Mouse (Mus musculus): ENCODE results near the gene Sipa1l1. TPM values are rescaled to one million over a fixed set of nuclear protein-coding genes. Genes with fewer than 3 reads are reported as not detected.

Gene Sipa1l1
- polyA plus RNA-seq, 1 experiment, result 35.1 TPM

DNA sequence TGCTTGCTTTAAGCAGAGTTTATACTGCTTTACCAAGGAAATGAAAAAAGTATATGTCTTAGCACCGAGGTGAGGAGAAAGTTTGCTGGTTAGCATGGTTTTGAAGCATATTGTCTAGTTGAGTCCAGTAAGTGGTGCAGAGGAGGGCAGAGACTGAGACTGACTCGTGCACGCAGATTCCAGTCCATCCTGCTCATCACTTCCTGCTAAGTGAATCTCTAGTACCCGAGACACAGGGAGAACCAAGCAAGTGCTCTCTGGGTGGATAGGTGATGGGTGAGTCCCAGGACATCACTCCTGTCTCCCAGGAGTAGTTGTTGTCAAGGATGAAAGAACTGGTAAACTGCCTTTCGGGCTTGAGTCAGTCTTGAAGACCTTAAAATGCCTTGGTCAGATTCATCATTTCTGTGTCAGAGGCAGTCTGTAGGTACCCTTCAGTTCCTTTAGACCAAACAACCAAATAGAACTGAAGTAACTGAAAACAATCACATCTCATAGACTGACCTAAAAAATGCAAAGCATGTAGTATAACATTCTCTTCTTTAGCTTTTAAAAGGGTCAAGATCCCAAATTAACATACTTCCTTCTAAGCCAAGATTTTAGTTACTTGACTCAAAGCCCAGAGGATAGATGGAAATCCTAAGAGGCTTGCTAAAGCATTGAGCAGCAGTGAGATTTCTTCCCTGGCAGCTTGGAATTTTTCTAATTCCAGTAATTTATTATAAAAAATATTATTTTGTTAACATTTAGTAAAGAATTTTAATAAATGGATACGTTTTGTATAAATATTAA lies 89.1 kb downstream of the Sipa1l1 start:
- no peaks in the 10 kb centered on the region for H3K4me1 ChIP-seq (ENCODE audit: control insufficient read depth, insufficient read depth, low read length)
- no peaks in the 10 kb centered on the region for H3K27me3 ChIP-seq (ENCODE audit: control insufficient read depth, insufficient read depth, low read length)
- H3K27ac ChIP-seq (ENCODE audit: insufficient read depth, low read length), result no peak overlapping the region
- TF ChIP-seq CTCF (IDR thresholded peaks at IDR 0.05; ENCODE audit: borderline replicate concordance, insufficient read depth, low read depth, low read length) (no peak), POLR2A (IDR thresholded peaks at IDR 0.05; ENCODE audit: borderline replicate concordance, insufficient read depth, low read length) (no peak)
- WGBS, result 90% methylated on average over 6 of the region's 6 CpGs
- no peak for DNase-seq
- H3K4me3 ChIP-seq (replicated peaks; ENCODE audit: insufficient read depth, low read depth, low read length), result no peak overlapping the region

DNA sequence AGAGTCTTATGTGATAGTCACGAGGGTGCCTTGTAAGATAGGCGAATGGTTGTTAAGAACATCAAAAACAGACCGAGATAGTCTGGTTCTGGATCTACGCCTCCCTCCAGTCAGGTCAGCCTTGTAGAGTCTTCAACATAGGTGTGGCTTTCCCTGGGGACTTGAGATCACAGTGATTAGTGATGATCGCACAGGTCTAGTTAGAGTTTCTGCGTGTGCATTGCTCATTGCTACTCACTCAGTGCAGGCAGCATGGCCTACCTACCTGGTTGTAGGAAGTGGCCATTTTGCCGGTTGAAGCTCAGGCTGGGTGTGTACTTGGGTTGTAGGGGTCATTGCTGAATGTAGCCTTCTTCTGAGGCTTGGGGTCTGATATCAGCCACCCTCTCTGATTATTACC lies 94.3 kb downstream of the Sipa1l1 start:
- H3K4me1 ChIP-seq (ENCODE audit: control insufficient read depth, insufficient read depth, low read length), result peaks cover 2% of the 10 kb centered on the region; the same call in 1 of the 2 replicates
- no peak overlapping the region for H3K4me3 ChIP-seq (replicated peaks; ENCODE audit: insufficient read depth, low read depth, low read length)
- H3K27ac ChIP-seq (ENCODE audit: insufficient read depth, low read length), result no peak overlapping the region
- DNase-seq, result no peak
- TF ChIP-seq CTCF (IDR thresholded peaks at IDR 0.05; ENCODE audit: borderline replicate concordance, insufficient read depth, low read depth, low read length), result no peak
- TF ChIP-seq POLR2A (IDR thresholded peaks at IDR 0.05; ENCODE audit: borderline replicate concordance, insufficient read depth, low read length), result no peak
- H3K27me3 ChIP-seq (ENCODE audit: control insufficient read depth, insufficient read depth, low read length), result no peaks in the 10 kb centered on the region
- WGBS, result 97% methylated on average over 7 of the region's 7 CpGs

DNA sequence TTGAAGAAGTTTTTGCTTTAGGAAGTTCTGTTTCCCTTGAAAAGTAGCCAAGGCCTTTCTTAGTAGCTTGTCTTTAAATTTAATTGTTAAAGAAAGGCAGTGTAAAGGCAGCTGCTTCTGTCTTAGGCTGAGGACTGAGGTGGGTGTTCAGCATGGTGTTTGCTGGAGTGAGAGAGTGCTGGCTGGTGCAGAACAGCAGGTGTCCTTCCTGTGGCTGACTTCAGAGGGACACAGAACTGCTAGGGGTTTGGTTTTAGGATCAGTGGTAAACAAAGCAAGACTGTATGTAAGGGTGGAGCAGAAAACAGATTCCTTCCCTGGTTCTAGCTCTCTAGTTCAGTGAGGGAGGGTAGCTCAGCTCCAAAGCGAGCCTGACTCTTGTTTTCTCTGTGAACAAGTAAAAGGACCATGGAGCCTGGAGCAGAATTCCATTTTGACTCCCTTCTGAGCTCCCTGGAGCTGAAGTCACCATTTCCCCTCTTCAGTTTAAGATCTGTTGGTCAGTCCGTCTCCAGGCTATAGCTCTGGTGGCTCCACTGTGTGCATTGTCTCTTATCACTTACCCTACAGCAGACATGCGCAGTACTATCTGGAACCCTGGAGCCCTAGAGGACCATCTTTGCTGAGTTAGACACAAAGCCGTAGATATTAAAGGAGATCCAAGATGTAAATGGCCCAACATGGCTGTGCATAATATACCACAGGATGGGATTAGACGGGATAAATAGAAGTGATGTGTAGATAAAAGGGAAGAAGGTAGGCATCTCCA lies 95.1 kb downstream of the Sipa1l1 start:
- no peak overlapping the region for H3K27ac ChIP-seq (ENCODE audit: insufficient read depth, low read length)
- H3K27me3 ChIP-seq (ENCODE audit: control insufficient read depth, insufficient read depth, low read length), result no peaks in the 10 kb centered on the region
- no peak for DNase-seq
- TF ChIP-seq POLR2A (IDR thresholded peaks at IDR 0.05; ENCODE audit: borderline replicate concordance, insufficient read depth, low read length) (no peak), CTCF (IDR thresholded peaks at IDR 0.05; ENCODE audit: borderline replicate concordance, insufficient read depth, low read depth, low read length) (no peak)
- no peak overlapping the region for H3K4me3 ChIP-seq (replicated peaks; ENCODE audit: insufficient read depth, low read depth, low read length)
- 97% methylated on average over 5 of the region's 5 CpGs for WGBS
- H3K4me1 ChIP-seq (ENCODE audit: control insufficient read depth, insufficient read depth, low read length), result peaks cover 2% of the 10 kb centered on the region; the same call in 1 of the 2 replicates

DNA sequence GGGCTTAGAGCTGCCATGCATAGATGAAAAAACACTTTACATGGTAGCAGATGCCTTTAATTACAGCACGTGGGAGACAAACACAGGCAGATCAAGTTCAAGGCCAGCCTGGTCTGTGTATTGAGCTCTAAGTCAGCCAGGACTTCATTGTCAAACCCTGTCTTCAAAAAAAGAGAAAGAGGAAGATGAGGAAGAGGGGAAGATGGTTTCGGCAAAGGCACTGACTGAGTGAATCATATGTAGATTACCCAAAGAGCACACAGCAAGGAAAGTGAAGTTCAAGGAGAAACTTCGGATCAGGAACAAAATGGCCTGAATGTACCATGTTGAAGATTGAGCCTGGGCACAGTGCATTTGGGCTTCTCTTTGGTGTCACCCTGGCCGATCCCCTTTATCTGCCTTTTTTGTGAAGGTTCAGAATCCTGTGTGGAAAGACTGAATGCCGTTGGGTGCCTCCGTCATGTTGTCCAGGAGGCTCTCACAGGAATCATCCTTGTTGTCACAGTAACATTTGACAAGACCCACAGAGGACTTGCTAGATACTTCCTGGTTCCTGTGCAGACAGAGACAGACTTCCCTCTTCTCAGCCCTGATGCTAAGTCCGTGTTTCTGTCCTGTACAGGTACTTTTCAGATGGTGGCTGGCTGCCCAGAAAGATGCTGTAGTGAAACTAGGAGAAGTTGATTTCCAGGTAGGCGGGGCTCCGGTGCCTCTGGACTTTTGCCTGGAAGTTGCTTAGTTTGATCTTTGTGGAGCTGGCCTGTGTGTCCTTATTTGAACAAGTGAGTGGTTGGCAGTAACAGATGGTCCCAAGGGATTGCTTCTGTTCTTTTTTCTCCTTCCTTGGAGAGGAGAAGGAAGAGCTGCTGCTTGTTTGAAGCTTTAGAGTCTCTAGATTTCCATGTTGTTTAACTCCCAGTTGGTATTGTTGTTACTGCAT lies 96.5 kb downstream of the Sipa1l1 start:
- 77% methylated on average over 9 of the region's 9 CpGs for WGBS
- H3K27ac ChIP-seq (ENCODE audit: insufficient read depth, low read length), result no peak overlapping the region

DNA sequence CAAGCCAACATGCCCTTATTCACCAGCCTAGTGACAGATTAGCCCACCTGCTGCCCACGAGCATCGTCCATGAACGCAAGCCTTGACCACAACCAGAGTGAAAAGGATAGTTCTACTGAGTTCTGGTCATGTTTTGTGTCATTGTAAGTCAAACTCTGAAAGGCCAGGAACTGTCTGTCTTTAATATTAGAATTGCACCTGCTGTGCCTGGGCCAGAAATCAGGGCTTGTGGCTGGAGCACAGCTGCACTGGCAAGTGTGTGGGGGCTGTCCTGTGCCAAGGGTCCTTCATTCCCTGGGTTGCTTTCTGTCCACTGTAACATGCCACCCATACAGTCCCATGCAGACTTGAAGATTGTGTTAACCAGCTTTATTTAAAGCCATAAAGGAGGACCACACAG lies 102.3 kb downstream of the Sipa1l1 start:
- no peak overlapping the region for H3K27ac ChIP-seq (ENCODE audit: insufficient read depth, low read length)
- no peaks in the 10 kb centered on the region for H3K27me3 ChIP-seq (ENCODE audit: control insufficient read depth, insufficient read depth, low read length)
- no peak overlapping the region for H3K4me3 ChIP-seq (replicated peaks; ENCODE audit: insufficient read depth, low read depth, low read length)
- WGBS, result 65% methylated on average over 3 of the region's 3 CpGs
- TF ChIP-seq POLR2A (IDR thresholded peaks at IDR 0.05; ENCODE audit: borderline replicate concordance, insufficient read depth, low read length) (no peak), CTCF (IDR thresholded peaks at IDR 0.05; ENCODE audit: borderline replicate concordance, insufficient read depth, low read depth, low read length) (no peak)
- 0 out of 2 replicates have a peak, but pooled peaks cover 2% of the 10 kb centered on the region for H3K4me1 ChIP-seq (ENCODE audit: control insufficient read depth, insufficient read depth, low read length)
- no peak for DNase-seq

More for the DNA sequence above, 96.5 kb downstream of the Sipa1l1 start:
- H3K4me1 ChIP-seq (ENCODE audit: control insufficient read depth, insufficient read depth, low read length), result peaks cover 2% of the 10 kb centered on the region; the same call in 1 of the 2 replicates
- peak in 1 of 2 experiments; percentile 17 for DNase-seq
- H3K4me3 ChIP-seq (replicated peaks; ENCODE audit: insufficient read depth, low read depth, low read length), result no peak overlapping the region
- H3K27me3 ChIP-seq (ENCODE audit: control insufficient read depth, insufficient read depth, low read length), result no peaks in the 10 kb centered on the region
- TF ChIP-seq POLR2A (IDR thresholded peaks at IDR 0.05; ENCODE audit: borderline replicate concordance, insufficient read depth, low read length), result no peak
- TF ChIP-seq CTCF (IDR thresholded peaks at IDR 0.05; ENCODE audit: borderline replicate concordance, insufficient read depth, low read depth, low read length), result no peak

DNA sequence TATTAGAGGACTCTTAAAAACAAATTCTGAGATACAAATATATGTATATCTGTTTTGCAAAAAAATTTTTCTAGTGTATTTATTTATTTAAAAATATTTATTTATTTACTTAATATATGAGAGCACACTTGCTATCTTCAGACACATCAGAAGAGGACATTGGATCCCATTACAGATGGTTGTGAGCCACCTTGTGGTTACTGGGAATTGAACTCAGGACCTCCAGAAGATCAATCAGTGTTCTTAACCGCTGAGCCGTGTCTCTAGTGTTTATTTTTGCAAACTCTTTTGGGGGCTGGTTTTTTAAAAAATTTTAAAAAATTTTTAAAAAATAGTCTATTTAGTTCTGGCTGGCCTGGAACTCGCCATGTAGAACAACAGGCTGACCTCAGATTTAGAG lies 104.4 kb downstream of the Sipa1l1 start:
- 89% methylated on average over 3 of the region's 3 CpGs for WGBS
- no peak overlapping the region for H3K27ac ChIP-seq (ENCODE audit: insufficient read depth, low read length)
- 0 out of 2 replicates have a peak, but pooled peaks cover 2% of the 10 kb centered on the region for H3K4me1 ChIP-seq (ENCODE audit: control insufficient read depth, insufficient read depth, low read length)
- no peak for TF ChIP-seq CTCF (IDR thresholded peaks at IDR 0.05; ENCODE audit: borderline replicate concordance, insufficient read depth, low read depth, low read length)
- TF ChIP-seq POLR2A (IDR thresholded peaks at IDR 0.05; ENCODE audit: borderline replicate concordance, insufficient read depth, low read length), result no peak
- no peaks in the 10 kb centered on the region for H3K27me3 ChIP-seq (ENCODE audit: control insufficient read depth, insufficient read depth, low read length)
- DNase-seq, result no peak
- H3K4me3 ChIP-seq (replicated peaks; ENCODE audit: insufficient read depth, low read depth, low read length), result no peak overlapping the region

DNA sequence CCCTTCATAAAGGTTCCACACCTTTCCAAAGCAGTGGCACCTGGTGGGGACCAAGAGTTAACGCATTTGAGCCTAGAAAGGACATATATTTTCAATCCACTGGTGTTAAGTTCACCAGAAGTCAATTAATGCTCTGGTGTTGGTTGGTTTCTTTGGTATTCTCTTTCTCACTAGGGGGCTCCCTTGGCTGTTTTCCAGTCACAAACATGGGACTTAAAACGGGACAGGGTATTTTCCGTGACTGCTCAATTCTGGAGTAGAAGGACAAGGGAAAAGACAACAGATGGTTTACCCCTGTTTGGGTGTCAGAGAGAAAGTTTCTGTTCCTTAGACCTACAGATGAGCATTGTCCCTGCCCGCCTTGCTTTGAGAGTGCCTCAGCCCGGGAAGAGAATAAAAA lies 105.5 kb downstream of the Sipa1l1 start:
- WGBS, result 74% methylated on average over 5 of the region's 5 CpGs
- H3K4me1 ChIP-seq (ENCODE audit: control insufficient read depth, insufficient read depth, low read length), result 0 out of 2 replicates have a peak, but pooled peaks cover 5% of the 10 kb centered on the region
- no peaks in the 10 kb centered on the region for H3K27me3 ChIP-seq (ENCODE audit: control insufficient read depth, insufficient read depth, low read length)
- DNase-seq, result no peak
- no peak overlapping the region for H3K4me3 ChIP-seq (replicated peaks; ENCODE audit: insufficient read depth, low read depth, low read length)
- H3K27ac ChIP-seq (ENCODE audit: insufficient read depth, low read length), result no peak overlapping the region
- TF ChIP-seq POLR2A (IDR thresholded peaks at IDR 0.05; ENCODE audit: borderline replicate concordance, insufficient read depth, low read length) (no peak), CTCF (IDR thresholded peaks at IDR 0.05; ENCODE audit: borderline replicate concordance, insufficient read depth, low read depth, low read length) (no peak)

Data from cerebellum, adult 2 months (tissue).